Mouse (Mus musculus) lung, adult 2 months (tissue): ENCODE data around the gene Spink2.
"Not testable (repeated sequence)": the region's sequence is repeated elsewhere in the genome, so short reads cannot be mapped to it uniquely, and the experiment has no call there.

Source experiments
- CTCF ChIP-seq: fragments of 200-500 bp; IDR thresholded peaks from 2 replicates; pipeline ENCODE4 v1.5.1; 2011; ENCODE audit warnings: mild to moderate bottlenecking, low read length, control low read depth; ENCODE audit not compliant: insufficient read depth
- POLR2A ChIP-seq: fragments of 200-500 bp; IDR thresholded peaks from 2 replicates; pipeline ENCODE4 v1.6.1; 2011; ENCODE audit warnings: low read depth, mild to moderate bottlenecking, control low read depth, low read length, borderline replicate concordance; ENCODE audit errors: extremely low read depth

DNA sequence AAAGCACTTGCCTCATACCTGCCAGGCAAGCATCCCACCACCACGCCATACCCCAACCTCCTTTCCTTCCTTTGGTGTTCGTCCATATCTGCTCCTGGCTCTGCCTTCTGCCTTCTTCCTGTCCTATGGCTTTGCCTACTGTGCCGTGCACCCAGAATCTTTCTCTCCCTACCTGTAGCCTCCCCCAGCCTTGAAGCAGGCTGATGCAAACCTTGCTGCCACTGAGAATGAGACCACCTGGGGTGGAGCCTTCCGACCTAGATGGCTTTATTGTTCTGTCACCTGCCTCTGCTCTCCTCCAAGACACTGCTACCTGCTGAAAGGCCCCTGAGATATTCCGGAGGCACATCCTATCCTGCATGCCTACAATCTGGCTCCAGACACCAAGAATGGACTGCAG lies 27.4 kb downstream of the Spink2 start:
- TF ChIP-seq CTCF, POLR2A: not testable (repeated sequence)
